Mouse (Mus musculus) CH12.LX (cell line): ENCODE data around the gene Zmynd8. TPM values are rescaled to one million over a fixed set of nuclear protein-coding genes. Genes with fewer than 3 reads are reported as not detected.

Experiments used
- DNase-seq: peaks from one replicate; pipeline ENCODE4 v3.0.0-alpha.2; 2013; ENCODE audit errors: extremely low read depth
- H3K27ac ChIP-seq: 2 replicates; pipeline ENCODE4 v1.5.1; 2012; ENCODE audit warnings: low read depth, mild to moderate bottlenecking, control low read depth, moderate library complexity; ENCODE audit not compliant: insufficient read depth
- H3K27me3 ChIP-seq: replicated peaks from 2 replicates; pipeline ENCODE3; 2012; ENCODE audit warnings: inconsistent platforms
- H3K36me3 ChIP-seq, 2 experiments: replicated peaks in 1 of 2; 2 replicates each; pipeline versions ENCODE3 to v1.6.1; 2012; ENCODE audit warnings: inconsistent platforms in 1 of 2, low read length in 1 of 2, mild to moderate bottlenecking in 1 of 2, mixed read lengths in 1 of 2, moderate library complexity in 1 of 2; ENCODE audit not compliant: control insufficient read depth in 1 of 2, insufficient read depth in 1 of 2
- H3K4me1 ChIP-seq, 2 experiments: 2 replicates each; pipeline ENCODE4 v1.6.1; 2012; ENCODE audit warnings: inconsistent platforms in 1 of 2, moderate library complexity in 1 of 2; ENCODE audit not compliant: insufficient read depth in 2 of 2, control insufficient read depth in 1 of 2
- H3K4me2 ChIP-seq: 2 replicates; pipeline ENCODE4 v1.6.1; 2012; ENCODE audit warnings: low read depth, mild to moderate bottlenecking, control low read depth; ENCODE audit not compliant: poor library complexity, insufficient read depth, severe bottlenecking
- H3K4me3 ChIP-seq, 3 experiments: fragments of 150-350 bp in 1 of 3; sonication (generic) in 1 of 3; replicated peaks in 1 of 3; 2 replicates each; pipeline versions ENCODE3 to v1.5.1; 2011 to 2012; ENCODE audit warnings: low read depth in 2 of 3, low read length in 2 of 3, mild to moderate bottlenecking in 2 of 3, moderate library complexity in 2 of 3, control low read depth in 1 of 3, improper control_type of control experiment in 1 of 3, inconsistent platforms in 1 of 3, mixed read lengths in 1 of 3; ENCODE audit not compliant: poor library complexity in 1 of 3
- H3K79me2 ChIP-seq: replicated peaks from 2 replicates; pipeline ENCODE4 v1.6.1; 2012; ENCODE audit warnings: mild to moderate bottlenecking, moderate library complexity; ENCODE audit not compliant: control insufficient read depth, poor library complexity, insufficient read depth, severe bottlenecking; ENCODE audit errors: extremely low read depth
- H3K9ac ChIP-seq: 2 replicates; pipeline ENCODE4 v1.6.1; 2012; ENCODE audit warnings: low read depth, mild to moderate bottlenecking, control low read depth, moderate library complexity; ENCODE audit not compliant: insufficient read depth
- H3K9me3 ChIP-seq: replicated peaks from 2 replicates; pipeline ENCODE3; 2012; ENCODE audit warnings: low read length, inconsistent platforms, mixed read lengths
- BHLHE40 ChIP-seq: IDR thresholded peaks from 2 replicates; pipeline ENCODE4 v1.6.1; 2011; ENCODE audit warnings: mild to moderate bottlenecking, low read depth, low read length, improper control_type of control experiment
- CHD1 ChIP-seq: IDR thresholded peaks from 2 replicates; pipeline ENCODE4 v1.6.1; 2012; ENCODE audit warnings: low read depth, low read length, improper control_type of control experiment, inconsistent platforms
- ELF1 ChIP-seq: IDR thresholded peaks from 2 replicates; pipeline ENCODE4 v1.6.1; 2014; ENCODE audit warnings: low read depth, mild to moderate bottlenecking, inconsistent platforms, low read length, improper control_type of control experiment
- EP300 ChIP-seq: IDR thresholded peaks from 2 replicates; pipeline ENCODE4 v1.6.1; 2011; ENCODE audit warnings: low read length, improper control_type of control experiment
- ETS1 ChIP-seq: conservative IDR thresholded peaks from 2 replicates; pipeline ENCODE4 v1.6.1; 2012; ENCODE audit warnings: low read depth, mild to moderate bottlenecking, inconsistent platforms, low read length, improper control_type of control experiment, moderate library complexity
- IRF4 ChIP-seq: IDR thresholded peaks from 2 replicates; pipeline ENCODE4 v1.6.1; 2014; ENCODE audit warnings: low read depth, mild to moderate bottlenecking, inconsistent platforms, low read length, improper control_type of control experiment
- KAT2A ChIP-seq: IDR thresholded peaks from 2 replicates; pipeline ENCODE4 v1.6.1; 2012; ENCODE audit warnings: low read length, improper control_type of control experiment, inconsistent platforms; ENCODE audit not compliant: insufficient replicate concordance
- MAFK ChIP-seq: IDR thresholded peaks from 2 replicates; pipeline ENCODE4 v1.6.1; 2011; ENCODE audit warnings: low read length, improper control_type of control experiment; ENCODE audit not compliant: insufficient replicate concordance
- MAX ChIP-seq: IDR thresholded peaks from 2 replicates; pipeline ENCODE4 v1.6.1; 2011; ENCODE audit warnings: low read length, improper control_type of control experiment
- MXI1 ChIP-seq: IDR thresholded peaks from 2 replicates; pipeline ENCODE4 v1.6.1; 2011; ENCODE audit warnings: mild to moderate bottlenecking, low read depth, low read length, improper control_type of control experiment
- NELFE ChIP-seq: IDR thresholded peaks from 2 replicates; pipeline ENCODE4 v1.6.1; 2011; ENCODE audit warnings: low read depth, low read length, improper control_type of control experiment
- PAX5 ChIP-seq: IDR thresholded peaks from 2 replicates; pipeline ENCODE4 v1.6.1; 2012; ENCODE audit warnings: low read length, inconsistent platforms, mixed read lengths
- POLR2A ChIP-seq: IDR thresholded peaks from 2 replicates; pipeline ENCODE4 v1.6.1; 2011; ENCODE audit warnings: low read depth, mild to moderate bottlenecking, improper control_type of control experiment, low read length
- POLR2AphosphoS2 ChIP-seq: IDR thresholded peaks from 2 replicates; pipeline ENCODE4 v1.6.1; 2011; ENCODE audit warnings: low read depth, low read length, improper control_type of control experiment
- RAD21 ChIP-seq: IDR thresholded peaks from 2 replicates; pipeline ENCODE4 v1.6.1; 2011; ENCODE audit warnings: low read depth, mild to moderate bottlenecking, low read length, improper control_type of control experiment, moderate library complexity
- RCOR1 ChIP-seq: conservative IDR thresholded peaks from 2 replicates; pipeline ENCODE4 v1.6.1; 2012; ENCODE audit warnings: low read depth, mild to moderate bottlenecking, inconsistent platforms, low read length, improper control_type of control experiment
- SIN3A ChIP-seq: IDR thresholded peaks from 2 replicates; pipeline ENCODE4 v1.6.1; 2012; ENCODE audit warnings: low read length, improper control_type of control experiment, inconsistent platforms
- SMC3 ChIP-seq: IDR thresholded peaks from 2 replicates; pipeline ENCODE4 v1.6.1; 2011; ENCODE audit warnings: low read depth, low read length, improper control_type of control experiment
- TCF12 ChIP-seq: IDR thresholded peaks from 2 replicates; pipeline ENCODE4 v1.6.1; 2014; ENCODE audit warnings: low read depth, mild to moderate bottlenecking, inconsistent platforms, low read length, improper control_type of control experiment
- UBTF ChIP-seq: IDR thresholded peaks from 2 replicates; pipeline ENCODE4 v1.6.1; 2012; ENCODE audit warnings: low read depth, mild to moderate bottlenecking, inconsistent platforms, low read length, improper control_type of control experiment, moderate library complexity
- USF1 ChIP-seq: IDR thresholded peaks from 2 replicates; pipeline ENCODE4 v1.6.1; 2014; ENCODE audit warnings: low read depth, mild to moderate bottlenecking, inconsistent platforms, low read length, improper control_type of control experiment
- USF2 ChIP-seq: conservative IDR thresholded peaks from 2 replicates; pipeline ENCODE4 v1.6.1; 2011; ENCODE audit warnings: low read depth, low read length, improper control_type of control experiment
- ZKSCAN1 ChIP-seq: IDR thresholded peaks from 2 replicates; pipeline ENCODE4 v1.6.1; 2012; ENCODE audit warnings: low read depth, inconsistent platforms, low read length, improper control_type of control experiment, borderline replicate concordance
- ZMIZ1 ChIP-seq: IDR thresholded peaks from 2 replicates; pipeline ENCODE4 v1.6.1; 2012; ENCODE audit warnings: low read depth, mild to moderate bottlenecking, inconsistent platforms, low read length, improper control_type of control experiment
- ZNF384 ChIP-seq: IDR thresholded peaks from 2 replicates; pipeline ENCODE4 v1.6.1; 2012; ENCODE audit warnings: low read depth, low read length, improper control_type of control experiment, inconsistent platforms
- dilution Hi-C: fragments of 300-500 bp; cut with MboI; formaldehyde crosslinking; loops from 2 replicates; pipeline ENCODE4 v1.14.3; 2020; ENCODE audit warnings: low sequenced_read_pairs; ENCODE audit not compliant: extremely low pct_unique_long_range_greater_than_20kb, extremely low pct_ligation_motif_present
- in situ Hi-C: fragments of 300-500 bp; cut with MboI; formaldehyde crosslinking; loops from 3 replicates; pipeline ENCODE4 v1.14.3; 2019; ENCODE audit warnings: low sequenced_read_pairs, low pct_ligation_motif_present, low pct_unique_long_range_greater_than_20kb, mixed read lengths
- polyA plus RNA-seq: library from polyadenylated mRNA; unstranded; fragments of >175 nt; gene quantifications from 2 replicates; pipeline ENCODE4 v1.2.1, GENCODE M21; 2012; ENCODE audit warnings: low read depth; ENCODE audit not compliant: insufficient read length
- total RNA-seq, 2 experiments: library from RNA; depleted of rRNA; stranded (reverse); fragments of 300-350 nt in 1 of 2; fragments of >200 nt in 1 of 2; gene quantifications; 2 replicates each; pipeline ENCODE4 v1.2.3; 2012 to 2014

Zmynd8 gene
- total and polyA plus RNA-seq, 3 experiments, result 33.6 to 84.5 (median 35.1) TPM

GRCm38 (mm10) chr2:165757799-165758198 lies 141.0 kb downstream of the Zmynd8 start:
- no peak overlapping the region for H3K27ac ChIP-seq

GRCm38 (mm10) chr2:165752704-165753103 lies 146.1 kb downstream of the Zmynd8 start:
- H3K4me1 ChIP-seq, result peaks cover 2 to 15% of the 10 kb centered on the region in 2 experiments
- peak; percentile 17 for DNase-seq
- dilution Hi-C loops, result no loop called here
- no peaks in the 10 kb centered on the region for H3K9me3 ChIP-seq
- no peak overlapping the region for H3K4me2 ChIP-seq
- no peak overlapping the region for H3K9ac ChIP-seq
- in situ Hi-C loops, result loop anchor here (10.0 kb wide), 1 partner anchor 228 kb away; no protein-coding TSS in a partner anchor
- H3K4me3 ChIP-seq, result no peak overlapping the region
- H3K36me3 ChIP-seq, result no peaks in the 10 kb centered on the region
- no peak for TF ChIP-seq ETS1
- no peak for TF ChIP-seq BHLHE40
- no peak for TF ChIP-seq MAX
- TF ChIP-seq PAX5, result no peak
- TF ChIP-seq ELF1, result no peak
- TF ChIP-seq IRF4, result no peak
- TF ChIP-seq CHD1, result no peak
- TF ChIP-seq ZMIZ1, result no peak
- no peak for TF ChIP-seq MXI1
- no peak for TF ChIP-seq POLR2AphosphoS2
- no peak for TF ChIP-seq KAT2A
- no peak for TF ChIP-seq USF1
- TF ChIP-seq POLR2A, result no peak
- no peak for TF ChIP-seq SMC3
- no peak for TF ChIP-seq SIN3A
- no peak for TF ChIP-seq ZNF384
- TF ChIP-seq NELFE, result no peak
- TF ChIP-seq TCF12, result no peak
- no peak for TF ChIP-seq UBTF
- TF ChIP-seq EP300, result no peak
- no peak overlapping the region for H3K27ac ChIP-seq
- peaks cover 5% of the 10 kb centered on the region for H3K27me3 ChIP-seq
- H3K79me2 ChIP-seq, result no peaks in the 10 kb centered on the region

More at GRCm38 (mm10) chr2:165757799-165758198, 141.0 kb downstream of the Zmynd8 start:
- dilution Hi-C loops (no loop called here), in situ Hi-C loops (loop anchor here (10.0 kb wide), 1 partner anchor 233 kb away; no protein-coding TSS in a partner anchor)
- Histone ChIP-seq H3K27me3 (peaks cover 19% of the 10 kb centered on the region), H3K4me1 (peaks cover 2 to 6% of the 10 kb centered on the region in 2 experiments; a peak in 3 of 4 replicates), H3K9ac (no peak overlapping the region), H3K4me2 (no peak overlapping the region), H3K4me3 (no peak overlapping the region), H3K79me2 (no peaks in the 10 kb centered on the region), H3K36me3 (no peaks in the 10 kb centered on the region), H3K9me3 (no peaks in the 10 kb centered on the region)
- TF ChIP-seq MAFK (no peak), ZMIZ1 (no peak), USF1 (no peak), ZKSCAN1 (no peak), RAD21 (no peak), ELF1 (no peak), POLR2AphosphoS2 (no peak), ZNF384 (no peak), RCOR1 (no peak), USF2 (no peak)
- no peak for DNase-seq
